Mouse (Mus musculus) ES-E14 (cell line): ENCODE data around the gene Fam185a.

Experiments
- CHD2 ChIP-seq: IDR thresholded peaks from 2 replicates; pipeline ENCODE4 v1.6.1; 2014; ENCODE audit warnings: mild to moderate bottlenecking, low read depth, low read length, inconsistent platforms
- HCFC1 ChIP-seq: IDR thresholded peaks from 2 replicates; pipeline ENCODE4 v1.6.1; 2012; ENCODE audit warnings: low read length, inconsistent platforms, borderline replicate concordance; ENCODE audit not compliant: insufficient read depth
- MAFK ChIP-seq: IDR thresholded peaks from 2 replicates; pipeline ENCODE4 v1.6.1; 2014; ENCODE audit warnings: mild to moderate bottlenecking, low read depth, low read length, inconsistent platforms; ENCODE audit not compliant: insufficient read depth
- ZC3H11A ChIP-seq: IDR thresholded peaks from 2 replicates; pipeline ENCODE4 v1.6.1; 2012; ENCODE audit warnings: low read depth, mild to moderate bottlenecking, inconsistent platforms, low read length, borderline replicate concordance
- ZNF384 ChIP-seq: IDR thresholded peaks from 2 replicates; pipeline ENCODE4 v1.6.1; 2012; ENCODE audit warnings: low read depth, low read length, inconsistent platforms

DNA sequence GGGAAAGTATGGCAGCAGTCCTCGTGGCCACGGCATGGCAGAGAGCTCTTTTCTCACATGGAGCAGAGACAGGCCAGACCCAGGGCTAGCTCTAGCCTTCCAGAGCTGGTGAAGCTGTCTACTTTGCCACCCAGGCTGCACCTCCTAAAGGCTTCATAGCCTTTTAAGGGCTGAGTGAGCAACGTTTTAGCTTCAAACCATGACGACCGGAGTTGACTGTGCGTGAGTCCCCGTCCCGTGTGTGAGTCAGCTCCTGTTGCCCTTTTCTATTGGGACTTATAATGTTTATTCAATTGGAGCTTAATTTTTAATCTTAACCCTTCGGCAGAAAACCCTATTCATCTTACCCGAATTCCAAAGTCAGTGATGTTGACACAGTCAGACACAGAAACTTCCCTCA is 75.4 kb downstream of the Fam185a start:
- TF ChIP-seq HCFC1 (no peak), ZNF384 (no peak), CHD2 (no peak), MAFK (no peak), ZC3H11A (no peak)
